Mouse (Mus musculus) right cerebral cortex, adult 2 months (tissue): Measurements from ENCODE around the gene Nme2.

Experiments used
- DNase-seq, 2 experiments: peaks; one replicate each; pipeline ENCODE4 v3.0.0; 2021 to 2022; ENCODE audit warnings: low spot score in 2 of 2

Nme2 gene

GRCm38 (mm10) chr11:93956159-93956558 is at the start of gene Nme2:
TSS of gene Nme2 (minus strand) at chr11:93956259.
- no peak for DNase-seq

- no peak for DNase-seq
Measured at GRCm38 (mm10) chr11:94003346-94003745, 47.3 kb upstream of the Nme2 start.

- no peak for DNase-seq
Measured at GRCm38 (mm10) chr11:93999276-93999675, 43.2 kb upstream of the Nme2 start.

GRCm38 (mm10) chr11:93997141-93997775 is 41.2 kb upstream of the Nme2 start:
- peak in 1 of 2 experiments; percentile 21 for DNase-seq

- DNase-seq = peak; percentile 21 to 31
Measured at GRCm38 (mm10) chr11:93996306-93997140, 40.5 kb upstream of the Nme2 start.

GRCm38 (mm10) chr11:93995720-93996305 is 39.8 kb upstream of the Nme2 start, which contains the start of gene Spag9:
TSS of gene Spag9 (plus strand) at chr11:93996091.
- peak; percentile 83 to 90 for DNase-seq

GRCm38 (mm10) chr11:93995111-93995719 is 39.2 kb upstream of the Nme2 start:
- DNase-seq = peak; percentile 82 to 84

- DNase-seq = no peak
Measured at GRCm38 (mm10) chr11:93994531-93994930, 38.5 kb upstream of the Nme2 start.

GRCm38 (mm10) chr11:93988328-93989062 is 32.4 kb upstream of the Nme2 start:
- no peak for DNase-seq

GRCm38 (mm10) chr11:93987625-93988327 is 31.7 kb upstream of the Nme2 start:
- DNase-seq = no peak

- DNase-seq = no peak
Measured at GRCm38 (mm10) chr11:93987026-93987425, 31.0 kb upstream of the Nme2 start.

GRCm38 (mm10) chr11:93986298-93986697 is 30.2 kb upstream of the Nme2 start:
- DNase-seq = no peak

GRCm38 (mm10) chr11:93985265-93985664 is 29.2 kb upstream of the Nme2 start:
- DNase-seq = no peak

GRCm38 (mm10) chr11:93984619-93985018 is 28.6 kb upstream of the Nme2 start:
- no peak for DNase-seq

- DNase-seq = no peak
Measured at GRCm38 (mm10) chr11:93979502-93980049, 23.5 kb upstream of the Nme2 start.

- no peak for DNase-seq
Measured at GRCm38 (mm10) chr11:93972951-93973350, 16.9 kb upstream of the Nme2 start.

- no peak for DNase-seq
Measured at GRCm38 (mm10) chr11:93969799-93970198, 13.7 kb upstream of the Nme2 start.

- DNase-seq = no peak
Measured at GRCm38 (mm10) chr11:93969171-93969570, 13.1 kb upstream of the Nme2 start.

GRCm38 (mm10) chr11:93968848-93969128 is 12.7 kb upstream of the Nme2 start:
- no peak for DNase-seq

GRCm38 (mm10) chr11:93968005-93968847 is 12.2 kb upstream of the Nme2 start, which contains the start of the genes Gm20390 and Nme1:
TSS of gene Gm20390 (minus strand) at chr11:93968293.
TSS of gene Nme1 (minus strand) at chr11:93968521.
- peak; percentile 99 to 100 for DNase-seq
